Mouse (Mus musculus): Measurements from ENCODE around the gene Gm5447.

Gm5447 gene

DNA sequence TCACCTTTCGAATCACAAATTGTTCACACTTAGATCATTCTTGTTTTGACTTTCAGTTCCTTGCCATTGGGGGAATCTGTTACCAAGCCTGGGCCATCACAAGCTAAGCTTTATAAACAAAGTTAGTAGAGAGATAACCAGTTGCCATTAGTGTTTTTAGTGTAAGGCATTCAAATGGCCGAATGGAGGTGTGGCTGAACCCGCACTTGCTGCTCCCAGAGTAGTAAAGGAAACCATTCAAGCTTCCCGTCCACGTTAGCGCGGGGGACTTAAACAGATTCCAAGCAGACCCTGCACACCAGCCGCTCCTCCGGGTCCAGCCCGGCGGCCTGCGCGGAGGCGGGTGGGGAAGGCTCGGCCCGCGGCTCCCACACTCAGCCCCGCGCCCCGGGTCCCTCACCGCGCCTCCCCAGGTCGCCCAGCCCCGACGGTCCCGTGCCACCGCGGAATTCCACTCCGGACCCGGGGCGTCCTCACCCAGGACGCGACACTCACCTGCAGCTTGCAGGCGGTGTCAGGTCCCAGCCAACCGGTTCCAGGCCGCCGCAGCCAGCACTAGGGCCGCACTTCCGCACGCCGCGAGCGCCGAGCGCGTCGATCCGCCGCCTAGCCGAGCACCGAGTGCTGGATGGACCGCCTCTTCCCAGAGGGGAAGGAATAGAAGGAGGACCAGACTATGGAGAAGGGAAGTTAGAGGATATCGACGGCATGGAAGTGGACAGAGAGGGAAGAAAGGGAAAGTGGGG is at the start of gene Gm5447, which contains the start of gene Exoc2:
Gene Gm5447 (plus strand): TSS at position 704 of the 746 bp plus-strand sequence.
Gene Exoc2 (minus strand): TSS at position 593 of the 746 bp plus-strand sequence.
- in situ Hi-C loops (cut with MseI, MboI): no loop called here

DNA sequence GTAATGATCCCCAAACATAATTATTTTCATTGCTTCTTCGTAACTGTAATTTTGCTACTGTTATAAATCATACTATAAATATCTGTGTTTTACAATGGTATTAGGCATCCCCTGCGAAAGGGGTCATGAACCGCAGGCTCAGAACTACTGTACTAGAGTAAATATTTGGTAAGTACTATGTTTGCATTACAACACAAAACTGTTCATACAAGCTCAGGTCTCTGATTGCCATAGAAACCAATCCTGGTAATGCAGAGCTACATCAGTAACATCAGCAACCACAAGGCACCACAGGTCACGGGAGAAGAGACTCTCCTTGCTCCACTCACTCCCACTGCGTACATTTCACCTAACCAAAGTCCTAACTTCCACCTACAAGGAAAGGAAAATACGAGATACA is 49.7 kb upstream of the Gm5447 start:
- in situ Hi-C loops (cut with MseI, MboI): no loop called here

DNA sequence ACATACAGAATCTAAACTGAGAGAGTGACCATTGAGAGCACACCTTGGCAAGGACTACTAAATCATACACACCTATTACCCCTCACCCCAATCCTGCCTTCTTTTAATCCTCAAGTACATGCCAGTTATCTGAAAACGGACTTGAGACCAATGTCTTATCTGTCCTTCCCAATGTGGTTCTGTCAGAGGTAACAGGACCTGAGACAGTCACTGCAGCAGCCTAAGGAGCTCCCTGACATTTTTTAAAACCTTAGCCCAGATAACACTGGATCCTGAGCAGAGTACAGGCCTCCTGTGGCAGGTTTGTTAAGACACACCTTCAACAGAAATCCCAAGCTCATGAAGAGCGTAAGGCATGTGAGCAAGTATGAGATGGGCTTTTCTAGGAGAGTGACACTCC is 44.9 kb upstream of the Gm5447 start:
- in situ Hi-C loops (cut with MseI, MboI): no loop called here

DNA sequence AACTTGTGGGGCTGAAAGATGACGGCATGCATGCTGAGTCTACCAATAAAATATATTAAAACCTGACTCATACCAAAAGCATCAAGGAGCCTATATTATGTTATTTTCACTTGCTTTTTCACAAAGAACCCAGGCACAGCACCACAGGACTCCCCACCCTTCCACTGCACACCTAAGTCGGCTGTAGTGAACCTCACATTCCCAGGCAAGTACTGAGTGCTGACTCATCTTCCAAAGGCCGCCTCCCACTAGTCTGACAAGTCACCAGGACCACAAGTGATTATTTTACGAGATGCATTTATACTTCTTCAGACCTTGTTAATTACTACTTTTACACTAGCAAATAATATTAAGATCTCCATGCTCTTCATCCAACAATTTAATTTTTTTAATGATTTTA is 42.4 kb upstream of the Gm5447 start:
- in situ Hi-C loops (cut with MseI, MboI): no loop called here

DNA sequence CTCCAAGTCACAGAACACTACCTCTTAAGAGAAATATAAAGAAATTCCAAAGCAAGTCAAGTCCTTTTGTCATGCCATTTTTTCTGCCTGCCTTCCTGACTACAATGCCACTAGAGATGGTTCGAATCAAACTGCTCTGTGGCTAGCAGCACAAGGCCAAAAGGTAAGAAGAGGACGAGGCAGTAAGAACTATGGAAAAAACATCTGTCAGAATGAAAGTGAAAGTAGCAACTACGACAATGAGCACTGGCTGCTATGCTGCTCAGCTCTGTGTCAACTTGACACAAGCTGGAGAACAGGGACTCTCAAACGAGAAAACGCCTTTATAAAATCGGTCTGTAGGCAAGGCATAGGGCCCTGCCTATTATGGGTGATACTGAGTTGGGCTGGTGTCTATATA is 41.0 kb upstream of the Gm5447 start:
- in situ Hi-C loops (cut with MseI, MboI): no loop called here

DNA sequence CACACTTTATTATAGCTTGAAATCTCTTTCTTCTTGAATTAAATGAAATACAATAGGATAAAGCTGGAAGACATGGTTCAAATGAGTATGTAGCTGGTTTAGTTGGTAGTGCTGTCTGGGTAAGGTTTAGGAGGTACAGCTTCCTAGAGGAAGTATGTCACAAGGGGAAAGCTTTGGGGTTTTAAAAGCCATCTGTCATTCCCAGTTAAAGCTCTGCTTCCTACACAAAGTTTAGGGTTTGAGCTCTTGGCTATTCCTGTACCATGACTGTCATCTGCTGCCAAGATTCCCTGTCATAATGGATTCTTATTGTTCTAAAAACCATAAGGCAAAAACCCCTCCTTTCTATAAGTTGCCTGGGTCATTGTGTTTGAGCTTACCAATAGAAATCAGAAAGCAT is 28.2 kb upstream of the Gm5447 start:
- in situ Hi-C loops (cut with MseI, MboI): no loop called here

DNA sequence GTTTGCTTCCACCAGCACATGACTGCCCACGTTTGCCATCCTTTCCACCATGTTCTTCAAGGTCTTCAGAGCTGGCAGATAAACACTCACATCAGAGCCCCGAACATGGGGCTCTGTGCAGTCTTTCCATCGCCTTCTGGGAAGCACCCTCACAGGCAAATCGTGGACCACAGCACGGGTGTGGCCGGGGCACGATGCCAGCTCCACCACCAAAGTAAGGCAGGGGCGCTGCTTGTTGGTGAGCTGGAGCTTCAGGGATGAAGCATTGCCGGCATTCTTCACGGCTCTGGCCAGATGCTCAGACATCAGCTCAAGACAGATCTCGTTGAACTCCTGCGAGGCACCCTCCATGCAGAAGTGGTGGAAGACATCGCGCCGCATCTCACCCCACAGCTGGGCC is 26.9 kb upstream of the Gm5447 start:
- in situ Hi-C loops (cut with MseI, MboI): no loop called here

DNA sequence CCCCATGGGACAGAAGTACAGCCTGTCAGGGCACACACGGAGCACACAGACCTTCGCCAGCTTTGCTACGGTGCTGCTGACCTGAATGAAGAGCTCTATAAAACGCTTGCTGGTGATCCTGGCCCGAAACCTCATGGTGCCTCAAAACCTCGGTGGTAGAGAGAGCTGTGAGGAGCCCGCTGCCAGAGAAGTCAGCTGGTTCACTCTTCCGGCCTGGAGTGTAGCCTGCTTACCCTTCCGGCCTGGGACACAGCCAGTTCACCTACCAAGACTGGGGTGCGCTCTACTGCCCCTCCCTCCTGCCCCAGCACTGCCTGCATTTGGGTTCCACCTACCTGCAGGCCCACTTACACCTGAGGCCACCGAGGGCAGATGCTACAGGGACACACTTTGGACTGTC is 26.5 kb upstream of the Gm5447 start, which contains the start of gene Hus1b:
Gene Hus1b (minus strand): TSS at position 220 of the 400 bp plus-strand sequence.
- in situ Hi-C loops (cut with MseI, MboI): no loop called here

DNA sequence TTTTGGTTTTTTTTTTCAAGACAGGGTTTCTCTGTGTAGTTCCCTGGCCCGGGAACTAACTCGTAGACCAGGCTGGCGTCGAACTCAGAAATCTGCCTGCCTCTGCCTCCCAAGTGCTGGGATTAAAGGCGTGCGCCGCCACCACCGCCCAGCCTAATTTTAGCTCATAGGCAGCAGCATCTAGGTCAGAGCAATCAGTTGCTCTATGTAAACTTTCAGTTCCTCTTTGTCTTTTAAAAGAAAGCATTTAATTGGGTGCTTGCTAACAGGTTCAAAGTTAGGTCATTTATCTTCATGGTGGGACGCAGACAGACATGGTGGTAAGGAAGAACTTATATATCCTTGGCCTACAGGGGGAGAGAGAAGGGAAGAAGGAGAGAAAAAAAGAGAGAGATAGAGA is 24.8 kb upstream of the Gm5447 start:
- in situ Hi-C loops (cut with MseI, MboI): no loop called here

DNA sequence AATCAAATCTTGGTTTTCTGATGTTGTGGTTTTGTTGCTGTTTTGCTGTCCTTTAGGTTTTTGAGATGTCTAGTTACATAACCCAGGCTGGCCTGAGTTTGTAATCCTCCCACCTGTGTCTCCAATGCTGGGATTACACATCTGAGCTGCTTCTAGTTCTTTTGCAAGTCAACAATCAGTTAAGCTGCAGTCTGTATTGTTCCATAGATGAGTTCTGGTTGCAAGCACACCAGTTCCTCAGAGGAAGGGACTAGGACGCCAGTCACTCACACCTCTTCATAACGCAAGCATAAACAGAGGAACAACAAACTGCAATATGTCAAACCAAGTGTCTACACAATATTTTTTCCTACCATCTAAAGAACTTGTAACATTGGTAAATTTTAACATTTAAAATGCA is 22.0 kb upstream of the Gm5447 start:
- in situ Hi-C loops (cut with MseI, MboI): no loop called here

DNA sequence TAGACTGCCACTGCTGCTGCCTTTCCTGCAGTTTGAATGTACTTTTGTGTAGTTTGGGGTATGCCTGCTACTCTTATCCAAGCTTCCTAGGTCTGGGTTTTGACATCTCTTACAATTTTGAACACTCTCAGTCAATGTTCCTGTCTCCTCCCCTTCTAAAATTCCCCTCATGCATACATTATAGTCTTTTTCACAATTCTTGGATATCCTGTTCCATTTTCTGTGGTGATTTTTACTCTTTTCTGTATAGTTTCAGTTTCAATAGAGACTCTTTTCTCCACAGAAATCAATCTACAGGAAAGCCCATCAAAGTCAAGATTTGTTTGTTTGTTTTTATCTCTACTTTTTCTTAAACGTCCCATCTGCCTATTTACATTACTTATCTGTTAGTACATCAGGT is 20.4 kb upstream of the Gm5447 start:
- in situ Hi-C loops (cut with MseI, MboI): no loop called here

DNA sequence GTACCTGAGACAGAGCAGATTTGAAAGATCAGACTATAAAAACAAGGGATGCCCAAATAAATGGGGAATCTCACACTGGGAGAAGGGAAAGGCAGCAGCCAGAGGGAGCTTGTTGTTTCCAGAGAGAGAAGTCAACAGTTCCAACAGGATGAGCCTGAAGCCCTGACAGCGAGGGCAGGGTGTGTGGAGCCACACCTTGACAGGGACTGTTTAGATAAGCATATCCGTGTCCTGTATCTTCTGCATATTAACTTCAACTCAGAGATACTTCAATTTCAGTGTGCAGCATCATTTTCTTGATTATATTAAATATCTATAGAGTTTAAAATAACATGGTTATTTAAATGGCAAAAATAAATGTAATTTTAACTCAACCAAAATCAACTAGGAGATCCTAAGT is 13.3 kb upstream of the Gm5447 start:
- in situ Hi-C loops (cut with MseI, MboI): no loop called here

DNA sequence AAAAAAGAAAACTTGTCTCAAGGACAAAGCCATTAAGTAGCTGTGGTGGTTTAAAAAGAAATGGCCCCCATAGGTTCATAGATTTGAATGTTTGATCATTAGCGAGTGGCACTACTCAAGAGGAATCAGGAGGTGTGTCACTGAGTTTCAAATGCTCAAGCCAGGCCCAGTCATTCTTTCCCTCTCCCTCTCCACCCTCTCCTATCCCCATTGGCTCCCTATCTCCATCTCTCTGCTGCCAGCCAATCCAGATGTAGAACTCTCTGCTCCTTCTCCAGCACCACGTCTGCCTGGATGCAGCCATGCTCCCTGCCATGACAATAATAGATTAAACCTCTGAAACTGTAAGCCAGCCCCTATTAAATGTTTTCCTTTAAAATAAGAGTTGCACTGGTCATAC is 12.1 kb upstream of the Gm5447 start:
- in situ Hi-C loops (cut with MseI, MboI): no loop called here

DNA sequence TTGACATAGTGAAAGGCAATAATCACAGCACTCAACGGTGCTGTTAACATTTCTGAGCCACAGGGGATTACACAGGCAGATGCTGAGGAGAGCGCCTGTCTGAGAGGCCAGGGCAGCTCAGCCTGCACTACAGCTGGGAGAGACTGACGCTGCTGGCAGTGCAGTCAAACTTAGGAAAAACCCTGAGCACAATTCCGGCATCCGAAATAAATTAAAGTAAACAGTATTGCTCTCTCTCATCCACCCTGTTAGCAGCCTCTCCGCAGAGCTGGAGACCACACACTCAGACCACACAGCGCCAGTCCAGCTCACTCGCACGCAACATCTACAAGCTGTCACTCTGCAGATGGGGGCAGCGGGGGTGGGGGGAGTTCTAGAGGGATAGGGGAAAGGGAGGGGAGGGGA is 7.5 kb upstream of the Gm5447 start:
- in situ Hi-C loops (cut with MseI, MboI): no loop called here

DNA sequence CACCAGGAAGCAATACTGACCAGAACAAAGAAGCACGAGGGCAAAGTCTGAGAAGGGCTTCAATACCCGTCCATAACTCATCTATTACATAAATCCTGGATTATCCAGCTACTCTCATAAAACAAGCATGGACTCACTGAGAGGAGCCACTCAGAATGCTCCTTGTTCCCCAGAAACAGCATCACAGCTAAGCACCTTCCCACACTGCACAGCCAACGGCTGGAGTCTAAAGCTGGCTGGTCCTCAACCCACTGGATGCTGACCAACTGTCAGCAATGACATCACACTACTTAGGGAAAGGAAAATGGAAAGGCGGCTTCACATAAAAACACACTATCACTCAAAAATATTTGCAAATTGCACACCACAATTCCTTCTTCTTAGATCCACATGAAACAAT is 5.7 kb upstream of the Gm5447 start:
- in situ Hi-C loops (cut with MseI, MboI): no loop called here

DNA sequence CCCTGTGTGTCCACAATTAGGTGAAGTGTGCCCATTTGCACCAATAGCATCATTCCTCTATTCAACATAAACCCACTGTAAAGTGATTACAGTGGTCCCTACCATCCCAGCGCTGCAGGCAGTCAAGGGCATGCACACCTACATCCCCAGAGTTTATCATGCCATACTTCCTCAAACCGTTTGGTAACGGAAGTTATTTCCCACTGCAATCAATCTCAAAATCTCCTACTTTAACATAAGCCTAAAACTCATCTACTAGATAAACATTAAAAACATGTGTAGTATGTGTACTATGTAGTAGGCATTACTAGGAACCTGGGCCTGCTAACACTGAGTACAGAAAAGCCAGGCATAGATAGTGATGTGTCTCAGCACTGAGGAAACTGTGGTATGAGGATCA is 3.0 kb upstream of the Gm5447 start:
- in situ Hi-C loops (cut with MseI, MboI): no loop called here

DNA sequence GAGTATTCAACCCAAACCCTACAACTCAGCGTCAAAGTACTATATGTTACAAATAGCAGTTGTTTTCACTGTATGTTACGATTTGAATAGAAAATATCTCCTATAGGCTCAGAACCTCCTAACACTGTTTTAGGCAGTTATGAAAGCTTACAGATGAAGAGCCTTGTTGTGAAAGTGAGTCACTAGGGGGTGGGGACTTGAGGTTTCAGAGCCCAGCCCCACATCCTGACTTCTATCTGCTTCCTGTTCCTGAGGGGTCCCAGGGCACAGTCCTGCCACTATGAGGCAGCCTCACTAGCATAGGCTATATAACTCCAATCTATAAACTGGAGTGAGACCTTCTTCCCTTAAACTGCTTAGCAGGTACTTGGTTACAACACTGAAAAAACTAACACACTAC is 1.9 kb upstream of the Gm5447 start:
- in situ Hi-C loops (cut with MseI, MboI): no loop called here

DNA sequence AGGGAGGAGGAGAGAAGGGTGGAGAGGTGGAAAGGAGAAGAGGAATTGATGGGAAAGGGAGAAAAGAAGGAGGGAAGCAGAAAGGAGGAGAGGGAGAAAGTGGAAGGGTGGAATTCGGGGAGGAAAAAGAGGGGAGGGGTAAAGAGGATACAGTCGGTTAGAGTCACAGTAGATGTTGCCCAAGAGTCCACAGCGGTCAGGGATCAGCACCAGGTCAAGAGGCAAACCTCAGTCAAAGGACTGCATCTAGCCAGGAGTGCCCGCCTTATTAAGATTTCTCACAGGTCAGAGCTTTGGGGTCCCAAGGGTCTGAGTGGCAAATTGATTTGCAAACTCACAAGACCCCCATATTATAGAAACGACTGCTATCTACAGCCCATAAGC is 235 bp downstream of the Gm5447 start:
- in situ Hi-C loops (cut with MseI, MboI): no loop called here

DNA sequence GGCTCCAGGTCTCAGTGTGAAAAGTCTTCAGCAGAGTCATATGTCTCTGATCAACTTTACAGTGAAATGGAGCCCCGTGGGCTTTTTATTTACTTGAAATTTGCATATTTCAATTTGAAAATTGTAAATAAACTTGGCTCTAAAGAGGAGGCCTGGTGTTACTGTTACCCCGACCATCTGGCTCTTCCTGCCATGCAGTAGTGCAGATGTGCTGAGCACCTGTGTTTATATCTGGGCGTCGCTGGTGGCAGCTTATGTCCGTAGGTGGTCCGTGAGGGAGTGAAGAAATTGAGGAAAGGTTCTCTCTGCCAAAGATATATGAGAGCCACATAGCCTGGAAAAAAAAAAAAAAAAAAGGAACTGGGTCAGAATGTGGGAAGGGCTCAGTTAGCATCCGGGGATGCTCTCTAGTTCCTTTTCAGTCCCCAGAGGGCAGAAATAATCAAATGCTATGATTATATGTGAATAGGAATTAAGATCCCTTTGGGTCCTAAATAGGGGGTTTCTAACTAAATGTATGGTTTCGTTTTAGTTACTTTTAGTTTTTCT is 2.6 kb downstream of the Gm5447 start:
- in situ Hi-C loops (cut with MseI, MboI): loop anchor here (25.0 kb wide), 1 partner anchor 414 kb away; no protein-coding TSS in a partner anchor

DNA sequence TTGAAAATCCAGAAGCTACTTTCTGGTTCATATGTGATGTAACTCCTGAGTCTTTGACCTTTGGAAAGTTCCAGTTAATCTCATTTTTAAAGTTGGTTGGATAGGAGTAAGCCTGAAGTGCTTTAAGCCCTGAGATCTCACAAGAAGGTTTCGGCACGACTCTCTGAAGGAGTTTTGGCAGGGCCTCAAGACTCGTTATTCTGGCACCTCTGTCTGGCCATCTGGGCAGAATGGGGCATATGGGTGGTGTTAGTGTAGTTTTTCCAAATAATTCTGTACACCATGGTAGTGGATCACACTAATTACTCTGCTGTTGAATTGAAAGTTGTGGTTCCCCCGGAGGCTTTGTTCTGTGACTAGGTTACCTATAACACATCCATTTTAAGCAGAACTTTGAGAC is 4.2 kb downstream of the Gm5447 start:
- in situ Hi-C loops (cut with MseI, MboI): loop anchor here (25.0 kb wide), 1 partner anchor 416 kb away; no protein-coding TSS in a partner anchor

DNA sequence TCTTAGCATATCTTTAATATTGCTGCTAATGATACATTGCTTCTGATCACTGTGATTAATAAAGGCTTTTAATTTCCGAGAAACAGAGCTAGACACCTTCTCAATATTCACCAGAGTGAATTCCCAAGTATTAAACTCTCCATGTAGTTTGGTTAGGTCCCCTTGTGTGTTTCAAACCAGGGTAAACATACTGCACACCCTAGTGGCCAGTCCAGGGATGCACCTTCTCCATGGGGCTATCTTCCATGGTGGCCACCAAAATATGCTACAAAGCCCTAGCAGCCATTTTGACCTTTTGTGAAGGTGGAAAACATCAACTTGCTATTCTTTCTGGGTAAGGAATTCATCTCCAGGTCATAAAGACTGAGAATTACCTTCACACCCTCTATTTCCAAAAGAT is 7.7 kb downstream of the Gm5447 start:
- in situ Hi-C loops (cut with MseI, MboI): loop anchor here (5.0 to 25.0 kb wide), 2 partner anchors 94 to 419 kb away; no protein-coding TSS in a partner anchor

DNA sequence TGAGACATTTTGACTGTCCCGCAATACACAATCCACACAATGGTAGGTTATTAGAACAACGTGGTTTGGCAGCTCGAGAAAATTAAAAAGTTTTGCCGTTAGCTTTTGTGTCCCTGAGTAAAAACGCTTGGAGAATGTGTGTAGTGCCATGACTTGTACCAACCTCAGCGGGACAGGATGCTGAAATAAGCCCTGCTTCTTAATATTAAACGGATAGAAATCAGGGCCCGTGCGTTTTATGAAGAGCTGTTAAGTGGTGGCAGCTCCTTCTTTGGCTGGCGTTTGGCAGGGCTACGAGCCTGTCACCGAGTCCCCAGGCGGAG is 11.2 kb downstream of the Gm5447 start:
- in situ Hi-C loops (cut with MseI, MboI): loop anchor here (25.0 kb wide), 1 partner anchor 423 kb away; no protein-coding TSS in a partner anchor

Data from mouse trophoblast stem cell (cell line).